Mouse (Mus musculus) brain, embryonic 14.5 days (tissue): Measurements from ENCODE around the gene Pex5l.

ENCODE experiments used
- CTCF ChIP-seq: fragments of 200-500 bp; IDR thresholded peaks from 2 replicates; pipeline ENCODE4 v1.5.1; 2012; ENCODE audit warnings: inconsistent platforms, mild to moderate bottlenecking, moderate library complexity, borderline replicate concordance; ENCODE audit not compliant: insufficient read depth, insufficient read length; ENCODE audit errors: extremely low read depth
- POLR2A ChIP-seq: fragments of 200-500 bp; IDR thresholded peaks from 2 replicates; pipeline ENCODE4 v1.6.1; 2012; ENCODE audit warnings: mild to moderate bottlenecking, inconsistent platforms, borderline replicate concordance; ENCODE audit not compliant: poor library complexity, insufficient read depth, insufficient read length, severe bottlenecking; ENCODE audit errors: extremely low read depth

DNA sequence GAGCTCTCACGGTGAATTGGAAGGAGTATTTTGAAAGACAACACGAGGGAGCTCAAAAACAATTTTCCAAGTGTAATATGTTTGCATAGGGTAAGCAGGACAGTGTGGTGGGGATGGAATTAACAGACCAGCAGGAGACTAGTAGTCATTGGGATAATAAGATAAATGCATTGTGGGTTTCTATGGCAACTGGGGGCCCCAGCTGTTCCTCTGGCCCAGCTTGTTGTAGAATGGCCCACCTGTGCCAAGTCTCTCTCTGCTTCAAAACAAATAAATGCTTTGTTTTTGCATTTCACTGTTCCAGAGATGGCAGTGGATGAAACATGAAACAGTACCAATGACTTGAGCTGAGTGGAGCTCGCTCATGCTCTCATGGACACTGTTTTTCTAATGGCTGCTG lies 141.3 kb downstream of the Pex5l start:
- TF ChIP-seq POLR2A (no peak), CTCF (no peak)
